Mouse (Mus musculus): Measurements from ENCODE around the gene Vmp1. TPM values are rescaled to one million over a fixed set of nuclear protein-coding genes. Genes with fewer than 3 reads are reported as not detected.

Gene Vmp1
- polyA plus RNA-seq, 1 experiment from 2014 or later, result 99.7 TPM

- under 1% methylated on average over 43 of the region's 43 CpGs for WGBS
- Histone ChIP-seq H3K4me3 (ENCODE audit: low read depth, low read length) (peak within 1 kb of the TSS; percentile 96), H3K4me1 (ENCODE audit: control insufficient read depth, insufficient read depth, low read length) (peaks cover 2% of the 10 kb centered on the region; the same call in 1 of the 2 replicates), H3K36me3 (replicated peaks; ENCODE audit: control insufficient read depth, insufficient read depth, low read depth, low read length) (no peaks in the 10 kb centered on the region; the same call in 1 of the 2 replicates), H3K27me3 (ENCODE audit: control insufficient read depth, insufficient read depth, low read length) (no peaks in the 10 kb centered on the region), H3K27ac (replicated peaks; ENCODE audit: low read depth, low read length) (peak within 1 kb of the TSS; percentile 73; the same call in 1 of the 2 replicates), H3K4me2 (ENCODE audit: low read depth, low read length) (peak within 1 kb of the TSS; percentile 80), H3K9ac (replicated peaks; ENCODE audit: low read length) (peak within 1 kb of the TSS; percentile 94), H3K9me3 (replicated peaks; ENCODE audit: control insufficient read depth, low read length) (no peaks in the 10 kb centered on the region)
- ATAC-seq (replicated peaks; ENCODE audit: insufficient number of reproducible peaks, low FRiP score, low TSS enrichment, low read depth), result peak; percentile 97
- peak; percentile 100 for DNase-seq (ENCODE audit: low spot score)
Measured at GRCm38 (mm10) chr11:86544639-86545299, 138.9 kb downstream of the Vmp1 start, which contains the start of the genes Rps6kb1 and Tubd1. TSS of gene Rps6kb1 (minus strand) at chr11:86544805. TSS of gene Tubd1 (plus strand) at chr11:86544991.

GRCm38 (mm10) chr11:86543960-86544638 lies 139.5 kb downstream of the Vmp1 start:
- DNase-seq (ENCODE audit: low spot score), result peak; percentile 24
- Histone ChIP-seq H3K9ac (replicated peaks; ENCODE audit: low read length) (peak overlapping the region; percentile 94), H3K27ac (replicated peaks; ENCODE audit: low read depth, low read length) (peak overlapping the region; percentile 73; the same call in 1 of the 2 replicates), H3K4me2 (ENCODE audit: low read depth, low read length) (peak overlapping the region; percentile 80), H3K4me3 (ENCODE audit: low read depth, low read length) (peak overlapping the region; percentile 96), H3K4me1 (ENCODE audit: control insufficient read depth, insufficient read depth, low read length) (peaks cover 2% of the 10 kb centered on the region; the same call in 1 of the 2 replicates), H3K9me3 (replicated peaks; ENCODE audit: control insufficient read depth, low read length) (no peaks in the 10 kb centered on the region), H3K27me3 (ENCODE audit: control insufficient read depth, insufficient read depth, low read length) (no peaks in the 10 kb centered on the region), H3K36me3 (replicated peaks; ENCODE audit: control insufficient read depth, insufficient read depth, low read depth, low read length) (no peaks in the 10 kb centered on the region)
- ATAC-seq (replicated peaks; ENCODE audit: insufficient number of reproducible peaks, low FRiP score, low TSS enrichment, low read depth), result peak; percentile 68
- 1% methylated on average over 46 of the region's 50 CpGs for WGBS

DNA sequence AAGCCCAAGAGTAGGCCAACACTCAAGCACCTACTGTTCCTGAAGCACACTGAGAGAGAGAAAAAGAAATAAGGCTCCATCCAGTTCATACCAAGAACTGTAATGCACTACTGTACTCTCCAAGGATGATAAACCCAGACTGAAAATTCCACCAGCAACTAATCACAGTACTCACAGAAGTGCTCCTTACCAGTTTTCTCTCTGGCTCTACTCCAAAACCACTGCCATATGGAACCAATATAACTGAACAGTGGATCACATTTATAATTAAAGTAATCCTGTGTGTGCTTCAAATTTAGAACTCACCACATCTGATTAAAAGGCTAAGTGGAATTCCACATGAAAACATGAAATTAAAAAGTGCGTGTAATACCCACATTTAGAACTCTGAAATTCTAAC lies 140.8 kb downstream of the Vmp1 start:
- Histone ChIP-seq H3K27ac (replicated peaks; ENCODE audit: low read depth, low read length) (no peak overlapping the region), H3K4me1 (ENCODE audit: control insufficient read depth, insufficient read depth, low read length) (peaks cover 2% of the 10 kb centered on the region; the same call in 1 of the 2 replicates), H3K4me3 (ENCODE audit: low read depth, low read length) (no peak overlapping the region), H3K36me3 (replicated peaks; ENCODE audit: control insufficient read depth, insufficient read depth, low read depth, low read length) (no peaks in the 10 kb centered on the region), H3K4me2 (ENCODE audit: low read depth, low read length) (no peak overlapping the region), H3K27me3 (ENCODE audit: control insufficient read depth, insufficient read depth, low read length) (no peaks in the 10 kb centered on the region), H3K9me3 (replicated peaks; ENCODE audit: control insufficient read depth, low read length) (no peaks in the 10 kb centered on the region), H3K9ac (replicated peaks; ENCODE audit: low read length) (no peak overlapping the region)
- ATAC-seq (replicated peaks; ENCODE audit: insufficient number of reproducible peaks, low FRiP score, low TSS enrichment, low read depth) (no peak), DNase-seq (ENCODE audit: low spot score) (peak; percentile 64)
- 51% methylated on average over 1 of the region's 1 CpGs for WGBS

DNA sequence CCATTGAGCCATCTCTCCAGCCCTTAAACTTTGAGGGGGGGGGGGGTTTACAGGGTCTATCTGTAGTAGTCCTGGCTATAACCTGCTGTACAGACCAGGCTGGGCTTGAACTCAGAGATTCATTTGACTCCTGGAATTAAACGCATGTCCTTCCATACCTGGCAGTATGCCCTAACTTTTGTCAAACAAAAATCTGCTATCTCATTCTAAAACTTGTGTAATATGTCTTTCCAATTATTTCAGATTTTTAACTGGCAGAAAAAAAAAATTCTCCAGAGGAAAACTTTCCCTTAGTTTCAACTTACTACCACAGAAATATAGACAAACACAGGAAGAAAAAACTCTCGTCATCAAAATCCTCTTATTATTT lies 143.2 kb downstream of the Vmp1 start:
- 94% methylated on average over 2 of the region's 2 CpGs for WGBS
- Histone ChIP-seq H3K9me3 (replicated peaks; ENCODE audit: control insufficient read depth, low read length) (no peaks in the 10 kb centered on the region), H3K4me2 (ENCODE audit: low read depth, low read length) (no peak overlapping the region), H3K27me3 (ENCODE audit: control insufficient read depth, insufficient read depth, low read length) (no peaks in the 10 kb centered on the region), H3K27ac (replicated peaks; ENCODE audit: low read depth, low read length) (no peak overlapping the region), H3K36me3 (replicated peaks; ENCODE audit: control insufficient read depth, insufficient read depth, low read depth, low read length) (no peaks in the 10 kb centered on the region), H3K9ac (replicated peaks; ENCODE audit: low read length) (no peak overlapping the region), H3K4me1 (ENCODE audit: control insufficient read depth, insufficient read depth, low read length) (peaks cover 2% of the 10 kb centered on the region; the same call in 1 of the 2 replicates), H3K4me3 (ENCODE audit: low read depth, low read length) (no peak overlapping the region)
- DNase-seq (ENCODE audit: low spot score) (no peak), ATAC-seq (replicated peaks; ENCODE audit: insufficient number of reproducible peaks, low FRiP score, low TSS enrichment, low read depth) (no peak)

DNA sequence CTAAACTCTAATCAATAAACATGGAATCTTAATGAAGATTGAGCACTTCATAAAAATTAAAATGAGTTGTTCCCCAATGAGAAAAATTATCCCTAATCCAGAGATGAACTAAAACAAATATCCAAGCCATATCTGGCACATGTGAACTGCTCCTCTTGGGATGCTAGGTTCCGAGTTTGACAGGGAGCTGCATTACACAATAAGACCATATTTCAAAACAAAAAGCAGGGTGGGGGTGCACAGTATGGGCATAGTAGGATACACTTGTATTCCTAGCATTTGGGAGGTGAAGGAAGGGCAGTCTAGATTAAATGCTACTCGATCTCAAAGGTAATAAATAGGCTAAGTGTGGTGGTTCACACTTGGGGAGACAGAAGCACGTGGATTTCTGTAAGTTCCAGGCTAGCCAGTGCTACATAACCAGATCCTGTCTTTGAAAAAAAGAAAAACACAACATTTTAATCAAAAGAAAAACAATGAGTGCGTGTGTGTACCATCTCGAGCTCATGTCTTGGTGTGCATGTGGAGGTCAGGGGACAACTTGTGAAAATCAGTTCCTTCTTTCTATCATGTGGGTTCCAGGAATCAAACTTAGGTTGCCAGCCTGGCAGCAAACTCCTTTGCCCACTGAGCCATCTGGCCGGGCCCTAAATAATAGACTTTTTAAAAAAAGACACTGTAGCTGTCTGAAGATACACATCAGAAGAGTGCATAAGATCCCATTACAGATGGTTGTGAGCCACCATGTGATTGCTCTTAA lies 143.7 kb downstream of the Vmp1 start:
- Histone ChIP-seq H3K9ac (replicated peaks; ENCODE audit: low read length) (no peak overlapping the region), H3K36me3 (replicated peaks; ENCODE audit: control insufficient read depth, insufficient read depth, low read depth, low read length) (no peaks in the 10 kb centered on the region), H3K9me3 (replicated peaks; ENCODE audit: control insufficient read depth, low read length) (no peaks in the 10 kb centered on the region), H3K4me2 (ENCODE audit: low read depth, low read length) (no peak overlapping the region), H3K4me3 (ENCODE audit: low read depth, low read length) (no peak overlapping the region), H3K27me3 (ENCODE audit: control insufficient read depth, insufficient read depth, low read length) (no peaks in the 10 kb centered on the region), H3K4me1 (ENCODE audit: control insufficient read depth, insufficient read depth, low read length) (peaks cover 2% of the 10 kb centered on the region; the same call in 1 of the 2 replicates), H3K27ac (replicated peaks; ENCODE audit: low read depth, low read length) (no peak overlapping the region)
- DNase-seq (ENCODE audit: low spot score) (no peak), ATAC-seq (replicated peaks; ENCODE audit: insufficient number of reproducible peaks, low FRiP score, low TSS enrichment, low read depth) (no peak)
- WGBS, result 89% methylated on average over 6 of the region's 6 CpGs

DNA sequence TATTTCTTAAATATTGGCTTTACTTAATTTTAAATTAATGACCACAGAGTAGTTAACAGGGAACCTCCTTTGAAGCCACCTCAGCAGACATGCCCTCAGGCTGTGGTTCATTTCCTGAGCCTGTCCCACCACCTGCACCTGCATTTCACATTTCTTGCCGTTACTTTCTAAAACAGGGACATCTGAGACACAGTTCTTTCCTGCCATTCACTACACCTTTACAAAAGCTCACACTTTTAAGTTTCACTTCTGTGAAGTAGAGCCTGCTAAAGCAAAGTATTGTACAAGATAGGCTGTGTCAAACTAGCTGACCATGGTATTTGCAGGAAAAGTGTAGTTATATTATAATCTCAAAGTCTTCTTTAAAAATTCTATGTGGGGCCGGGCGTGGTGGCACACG lies 144.8 kb downstream of the Vmp1 start:
- Histone ChIP-seq H3K27me3 (ENCODE audit: control insufficient read depth, insufficient read depth, low read length) (no peaks in the 10 kb centered on the region), H3K27ac (replicated peaks; ENCODE audit: low read depth, low read length) (no peak overlapping the region), H3K4me2 (ENCODE audit: low read depth, low read length) (no peak overlapping the region), H3K4me1 (ENCODE audit: control insufficient read depth, insufficient read depth, low read length) (peaks cover 2% of the 10 kb centered on the region; the same call in 1 of the 2 replicates), H3K9ac (replicated peaks; ENCODE audit: low read length) (no peak overlapping the region), H3K4me3 (ENCODE audit: low read depth, low read length) (no peak overlapping the region), H3K36me3 (replicated peaks; ENCODE audit: control insufficient read depth, insufficient read depth, low read depth, low read length) (no peaks in the 10 kb centered on the region; the same call in 1 of the 2 replicates), H3K9me3 (replicated peaks; ENCODE audit: control insufficient read depth, low read length) (no peaks in the 10 kb centered on the region)
- DNase-seq (ENCODE audit: low spot score) (no peak), ATAC-seq (replicated peaks; ENCODE audit: insufficient number of reproducible peaks, low FRiP score, low TSS enrichment, low read depth) (no peak)
- WGBS, result 84% methylated on average over 4 of the region's 4 CpGs

DNA sequence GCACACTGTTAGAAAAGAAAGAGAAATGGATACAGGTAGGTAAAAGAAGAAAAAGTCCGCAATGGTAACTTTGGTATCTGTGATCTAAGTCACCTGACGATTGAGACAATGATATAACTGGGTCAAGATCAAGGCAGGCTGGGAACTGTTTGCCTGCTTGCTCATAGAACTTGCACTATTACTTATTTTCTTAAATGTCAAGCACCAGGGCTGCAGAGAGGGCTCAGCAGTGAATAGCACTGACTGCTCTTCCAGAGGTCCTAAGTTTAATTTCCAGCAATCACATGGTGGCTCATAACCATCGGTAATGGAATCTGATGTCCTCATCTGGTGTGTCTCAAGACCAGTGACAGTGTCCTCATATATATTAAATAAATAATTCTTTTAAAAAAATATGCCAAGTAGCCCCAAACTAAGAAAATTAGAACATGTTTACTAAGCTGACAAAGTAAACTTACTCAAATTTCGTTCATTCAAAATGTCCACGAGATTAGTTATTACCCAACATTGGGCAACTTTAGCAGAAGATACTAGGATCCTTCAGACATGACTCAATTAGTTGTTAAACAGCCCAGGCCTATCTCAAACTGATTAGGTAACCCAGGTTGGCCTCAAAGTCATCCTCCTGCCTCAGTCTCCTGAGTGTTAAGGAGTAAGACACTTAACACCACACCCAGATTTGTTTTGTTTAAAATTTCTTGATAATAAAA lies 149.3 kb downstream of the Vmp1 start:
- no peak overlapping the region for H3K9ac ChIP-seq (replicated peaks; ENCODE audit: low read length)
- H3K4me3 ChIP-seq (ENCODE audit: low read depth, low read length), result no peak overlapping the region
- ATAC-seq (replicated peaks; ENCODE audit: insufficient number of reproducible peaks, low FRiP score, low TSS enrichment, low read depth) (no peak), DNase-seq (ENCODE audit: low spot score) (no peak)
- no peaks in the 10 kb centered on the region; the same call in 1 of the 2 replicates for H3K36me3 ChIP-seq (replicated peaks; ENCODE audit: control insufficient read depth, insufficient read depth, low read depth, low read length)
- WGBS, result 93% methylated on average over 5 of the region's 5 CpGs
- no peaks in the 10 kb centered on the region for H3K9me3 ChIP-seq (replicated peaks; ENCODE audit: control insufficient read depth, low read length)
- H3K27me3 ChIP-seq (ENCODE audit: control insufficient read depth, insufficient read depth, low read length), result no peaks in the 10 kb centered on the region
- no peak overlapping the region for H3K4me2 ChIP-seq (ENCODE audit: low read depth, low read length)
- H3K27ac ChIP-seq (replicated peaks; ENCODE audit: low read depth, low read length), result no peak overlapping the region
- no peaks in the 10 kb centered on the region for H3K4me1 ChIP-seq (ENCODE audit: control insufficient read depth, insufficient read depth, low read length)

Measured in embryonic facial prominence, embryonic 11.5 days (tissue).